Mouse (Mus musculus) MEL (cell line): ENCODE results near the gene Cobl.

Experiments
- CTCF ChIP-seq, 3 experiments: IDR thresholded peaks in 2 of 3; conservative IDR thresholded peaks in 1 of 3; 2 replicates each; pipeline ENCODE4 v1.5.1; 2011 to 2012; ENCODE audit warnings: low read length in 3 of 3, low read depth in 2 of 3, mild to moderate bottlenecking in 2 of 3, improper control_type of control experiment in 1 of 3, inconsistent platforms in 1 of 3, mixed read lengths in 1 of 3, moderate library complexity in 1 of 3; ENCODE audit not compliant: control insufficient read depth in 1 of 3, insufficient read depth in 1 of 3, poor library complexity in 1 of 3, severe bottlenecking in 1 of 3
- E2F4 ChIP-seq: IDR thresholded peaks from 2 replicates; pipeline ENCODE4 v1.6.1; 2011; ENCODE audit warnings: low read depth, low read length, improper control_type of control experiment, borderline replicate concordance
- GABPA ChIP-seq: IDR thresholded peaks from 2 replicates; pipeline ENCODE4 v1.6.1; 2012; ENCODE audit warnings: low read depth, mild to moderate bottlenecking, inconsistent platforms, low read length, improper control_type of control experiment, moderate library complexity
- GATA1 ChIP-seq: IDR thresholded peaks from 2 replicates; pipeline ENCODE4 v1.6.1; 2011; ENCODE audit warnings: low read depth, low read length, improper control_type of control experiment
- KAT2A ChIP-seq: conservative IDR thresholded peaks from 2 replicates; pipeline ENCODE4 v1.6.1; 2012; ENCODE audit warnings: low read depth, low read length, improper control_type of control experiment, inconsistent platforms
- MAFK ChIP-seq: IDR thresholded peaks from 2 replicates; pipeline ENCODE4 v1.6.1; 2011; ENCODE audit warnings: low read depth, mild to moderate bottlenecking, low read length, improper control_type of control experiment, borderline replicate concordance
- MAX ChIP-seq: IDR thresholded peaks from 2 replicates; pipeline ENCODE4 v1.6.1; 2011; ENCODE audit warnings: low read length, improper control_type of control experiment
- MYB ChIP-seq: IDR thresholded peaks from 2 replicates; pipeline ENCODE4 v1.6.1; 2011; ENCODE audit warnings: mild to moderate bottlenecking, low read depth, low read length, improper control_type of control experiment
- NELFE ChIP-seq: IDR thresholded peaks from 2 replicates; pipeline ENCODE4 v1.6.1; 2011; ENCODE audit warnings: low read depth, low read length, improper control_type of control experiment
- POLR2A ChIP-seq, 2 experiments: IDR thresholded peaks; 2 replicates each; pipeline ENCODE4 v1.6.1; 2011 to 2012; ENCODE audit warnings: low read length in 2 of 2, mild to moderate bottlenecking in 2 of 2, control low read depth in 1 of 2, improper control_type of control experiment in 1 of 2, low read depth in 1 of 2, moderate library complexity in 1 of 2; ENCODE audit not compliant: control insufficient read depth in 1 of 2, insufficient read depth in 1 of 2, poor library complexity in 1 of 2
- POLR2AphosphoS2 ChIP-seq: IDR thresholded peaks from 2 replicates; pipeline ENCODE4 v1.6.1; 2011; ENCODE audit warnings: low read length, improper control_type of control experiment
- RCOR1 ChIP-seq: IDR thresholded peaks from 2 replicates; pipeline ENCODE4 v1.6.1; 2012; ENCODE audit warnings: low read depth, mild to moderate bottlenecking, inconsistent platforms, low read length, improper control_type of control experiment
- UBTF ChIP-seq: IDR thresholded peaks from 2 replicates; pipeline ENCODE4 v1.6.1; 2012; ENCODE audit warnings: low read depth, mild to moderate bottlenecking, inconsistent platforms, low read length, improper control_type of control experiment, moderate library complexity, borderline replicate concordance; ENCODE audit not compliant: insufficient read depth
- ZC3H11A ChIP-seq: IDR thresholded peaks from 2 replicates; pipeline ENCODE4 v1.6.1; 2012; ENCODE audit warnings: low read depth, mild to moderate bottlenecking, inconsistent platforms, low read length, improper control_type of control experiment

- no peak for TF ChIP-seq E2F4
- no peak for TF ChIP-seq CTCF (IDR thresholded peaks at IDR 0.05 in 2 of 3, conservative IDR thresholded peaks at IDR 0.05 in 1 of 3; ENCODE audit: control insufficient read depth in 1 of 3, insufficient read depth in 1 of 3, low read depth in 2 of 3, low read length in 3 of 3, poor library complexity in 1 of 3, severe bottlenecking in 1 of 3)
- TF ChIP-seq POLR2AphosphoS2 = no peak
- TF ChIP-seq MAFK = no peak
- no peak for TF ChIP-seq GATA1
- no peak for TF ChIP-seq MAX
- TF ChIP-seq KAT2A = no peak
- no peak for TF ChIP-seq RCOR1
- TF ChIP-seq ZC3H11A = no peak
- no peak for TF ChIP-seq POLR2A (IDR thresholded peaks at IDR 0.05; ENCODE audit: control insufficient read depth in 1 of 2, insufficient read depth in 1 of 2, low read depth in 1 of 2, low read length in 2 of 2, poor library complexity in 1 of 2)
- TF ChIP-seq GABPA = no peak
- TF ChIP-seq MYB = no peak
- no peak for TF ChIP-seq NELFE
- no peak for TF ChIP-seq UBTF
Measured at GRCm38 (mm10) chr11:12420146-12420545, 44.6 kb downstream of the Cobl start.
